Mouse (Mus musculus): ENCODE results near the gene Abca9. TPM values are rescaled to one million over a fixed set of nuclear protein-coding genes. Genes with fewer than 3 reads are reported as not detected.

Gene Abca9
- polyA plus RNA-seq (2012; rRNA removed): 0.14 TPM in 2 replicates

GRCm38 (mm10) chr11:110167459-110168251, at the start of gene Abca9:
TSS of gene Abca9 (minus strand) at chr11:110168196.
- H3K4me3 ChIP-seq (ENCODE audit: low read depth, low read length): 0 out of 2 replicates have a peak within 1 kb of the TSS, but pooled peaks have one; percentile 2
- 30% methylated on average over 12 of the region's 12 CpGs for WGBS

GRCm38 (mm10) chr11:110217118-110217517, 49.1 kb upstream of the Abca9 start:
- Histone ChIP-seq H3K4me3 (ENCODE audit: low read depth, low read length) (no peak overlapping the region), H3K27ac (ENCODE audit: insufficient read depth, low read depth, low read length) (no peak overlapping the region), H3K4me1 (ENCODE audit: control insufficient read depth, insufficient read depth, insufficient read length, low read length) (no peaks in the 10 kb centered on the region), H3K36me3 (ENCODE audit: control insufficient read depth, insufficient read depth, low read length) (no peaks in the 10 kb centered on the region), H3K27me3 (ENCODE audit: control insufficient read depth, insufficient read depth, low read length) (no peaks in the 10 kb centered on the region)
- no peak for TF ChIP-seq POLR2A (IDR thresholded peaks at IDR 0.05; ENCODE audit: low read depth, low read length)
- no peak for TF ChIP-seq CTCF (IDR thresholded peaks at IDR 0.05; ENCODE audit: extremely low read depth, insufficient read length, insufficient replicate concordance, low read depth, low read length)

More at GRCm38 (mm10) chr11:110167459-110168251, at the start of gene Abca9:
- Histone ChIP-seq H3K4me1 (ENCODE audit: control insufficient read depth, insufficient read depth, insufficient read length, low read length) (0 out of 2 replicates have a peak, but pooled peaks cover 2% of the 10 kb centered on the region), H3K36me3 (ENCODE audit: control insufficient read depth, insufficient read depth, low read length) (no peaks in the 10 kb centered on the region), H3K27me3 (ENCODE audit: control insufficient read depth, insufficient read depth, low read length) (no peaks in the 10 kb centered on the region), H3K27ac (ENCODE audit: insufficient read depth, low read depth, low read length) (peak within 1 kb of the TSS; percentile 61)
- TF ChIP-seq POLR2A (IDR thresholded peaks at IDR 0.05; ENCODE audit: low read depth, low read length) (no peak), CTCF (IDR thresholded peaks at IDR 0.05; ENCODE audit: extremely low read depth, insufficient read length, insufficient replicate concordance, low read depth, low read length) (no peak)

GRCm38 (mm10) chr11:110203930-110204329, 35.9 kb upstream of the Abca9 start:
- no peak for TF ChIP-seq POLR2A (IDR thresholded peaks at IDR 0.05; ENCODE audit: low read depth, low read length)
- no peak for TF ChIP-seq CTCF (IDR thresholded peaks at IDR 0.05; ENCODE audit: extremely low read depth, insufficient read length, insufficient replicate concordance, low read depth, low read length)
- Histone ChIP-seq H3K36me3 (ENCODE audit: control insufficient read depth, insufficient read depth, low read length) (no peaks in the 10 kb centered on the region), H3K4me3 (ENCODE audit: low read depth, low read length) (no peak overlapping the region), H3K4me1 (ENCODE audit: control insufficient read depth, insufficient read depth, insufficient read length, low read length) (no peaks in the 10 kb centered on the region), H3K27ac (ENCODE audit: insufficient read depth, low read depth, low read length) (no peak overlapping the region), H3K27me3 (ENCODE audit: control insufficient read depth, insufficient read depth, low read length) (no peaks in the 10 kb centered on the region)
- WGBS: 81% methylated on average over 5 of the region's 5 CpGs

GRCm38 (mm10) chr11:110198882-110199281, 30.9 kb upstream of the Abca9 start:
- 60% methylated on average over 3 of the region's 3 CpGs for WGBS
- H3K4me3 ChIP-seq (ENCODE audit: low read depth, low read length): no peak overlapping the region
- H3K4me1 ChIP-seq (ENCODE audit: control insufficient read depth, insufficient read depth, insufficient read length, low read length): no peaks in the 10 kb centered on the region
- no peak overlapping the region for H3K27ac ChIP-seq (ENCODE audit: insufficient read depth, low read depth, low read length)
- H3K27me3 ChIP-seq (ENCODE audit: control insufficient read depth, insufficient read depth, low read length): no peaks in the 10 kb centered on the region
- TF ChIP-seq POLR2A (IDR thresholded peaks at IDR 0.05; ENCODE audit: low read depth, low read length): no peak
- no peak for TF ChIP-seq CTCF (IDR thresholded peaks at IDR 0.05; ENCODE audit: extremely low read depth, insufficient read length, insufficient replicate concordance, low read depth, low read length)
- no peaks in the 10 kb centered on the region for H3K36me3 ChIP-seq (ENCODE audit: control insufficient read depth, insufficient read depth, low read length)

- no peaks in the 10 kb centered on the region for H3K36me3 ChIP-seq (ENCODE audit: control insufficient read depth, insufficient read depth, low read length)
- 78% methylated on average over 8 of the region's 8 CpGs for WGBS
- H3K27me3 ChIP-seq (ENCODE audit: control insufficient read depth, insufficient read depth, low read length): no peaks in the 10 kb centered on the region
- H3K4me3 ChIP-seq (ENCODE audit: low read depth, low read length): no peak overlapping the region
- no peaks in the 10 kb centered on the region for H3K4me1 ChIP-seq (ENCODE audit: control insufficient read depth, insufficient read depth, insufficient read length, low read length)
- TF ChIP-seq POLR2A (IDR thresholded peaks at IDR 0.05; ENCODE audit: low read depth, low read length): no peak
- TF ChIP-seq CTCF (IDR thresholded peaks at IDR 0.05; ENCODE audit: extremely low read depth, insufficient read length, insufficient replicate concordance, low read depth, low read length): no peak
- H3K27ac ChIP-seq (ENCODE audit: insufficient read depth, low read depth, low read length): no peak overlapping the region
Measured at GRCm38 (mm10) chr11:110196561-110197306, 28.7 kb upstream of the Abca9 start.

- WGBS: 81% methylated on average over 4 of the region's 4 CpGs
- TF ChIP-seq CTCF (IDR thresholded peaks at IDR 0.05; ENCODE audit: extremely low read depth, insufficient read length, insufficient replicate concordance, low read depth, low read length) (no peak), POLR2A (IDR thresholded peaks at IDR 0.05; ENCODE audit: low read depth, low read length) (no peak)
- Histone ChIP-seq H3K4me3 (ENCODE audit: low read depth, low read length) (no peak overlapping the region), H3K36me3 (ENCODE audit: control insufficient read depth, insufficient read depth, low read length) (no peaks in the 10 kb centered on the region), H3K27me3 (ENCODE audit: control insufficient read depth, insufficient read depth, low read length) (no peaks in the 10 kb centered on the region), H3K27ac (ENCODE audit: insufficient read depth, low read depth, low read length) (no peak overlapping the region), H3K4me1 (ENCODE audit: control insufficient read depth, insufficient read depth, insufficient read length, low read length) (no peaks in the 10 kb centered on the region)
Measured at GRCm38 (mm10) chr11:110195310-110195709, 27.3 kb upstream of the Abca9 start.

- whole genome bisulfite sequencing: 93% methylated on average over 3 of the region's 3 CpGs
- Histone ChIP-seq H3K27me3 (ENCODE audit: control insufficient read depth, insufficient read depth, low read length) (no peaks in the 10 kb centered on the region), H3K4me3 (ENCODE audit: low read depth, low read length) (no peak overlapping the region), H3K4me1 (ENCODE audit: control insufficient read depth, insufficient read depth, insufficient read length, low read length) (no peaks in the 10 kb centered on the region), H3K27ac (ENCODE audit: insufficient read depth, low read depth, low read length) (no peak overlapping the region), H3K36me3 (ENCODE audit: control insufficient read depth, insufficient read depth, low read length) (no peaks in the 10 kb centered on the region)
- TF ChIP-seq CTCF (IDR thresholded peaks at IDR 0.05; ENCODE audit: extremely low read depth, insufficient read length, insufficient replicate concordance, low read depth, low read length): no peak
- no peak for TF ChIP-seq POLR2A (IDR thresholded peaks at IDR 0.05; ENCODE audit: low read depth, low read length)
Measured at GRCm38 (mm10) chr11:110171212-110171611, 3.2 kb upstream of the Abca9 start.

Data from small intestine, adult 2 months (tissue).